Mouse (Mus musculus): ENCODE results near the gene Yjefn3.
A peak's percentile ranks its signal among the peaks of the same experiment; 100 is the strongest.

Gene Yjefn3

DNA sequence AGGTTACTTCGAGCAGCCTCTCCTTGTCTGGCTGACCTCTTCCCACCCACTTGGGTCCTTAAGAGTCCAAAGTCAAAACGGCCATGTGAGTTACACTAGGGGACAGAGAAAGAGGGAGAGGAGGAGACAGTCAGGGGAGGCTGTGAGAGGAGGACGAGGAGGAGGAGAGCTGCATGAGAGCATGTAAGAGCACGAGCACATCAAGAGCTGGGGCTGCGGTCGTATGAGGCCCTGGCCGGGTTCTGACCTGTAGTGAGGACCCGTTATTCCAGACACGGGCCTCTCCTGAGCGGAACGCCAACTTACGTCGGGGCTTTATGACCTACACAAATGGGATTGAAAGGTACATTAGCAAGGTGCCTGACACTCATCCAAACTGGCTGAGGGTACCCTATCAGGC lies 9.4 kb upstream of the Yjefn3 start:
- no peak for DNase-seq (ENCODE audit: extremely low read depth, low read depth)

DNA sequence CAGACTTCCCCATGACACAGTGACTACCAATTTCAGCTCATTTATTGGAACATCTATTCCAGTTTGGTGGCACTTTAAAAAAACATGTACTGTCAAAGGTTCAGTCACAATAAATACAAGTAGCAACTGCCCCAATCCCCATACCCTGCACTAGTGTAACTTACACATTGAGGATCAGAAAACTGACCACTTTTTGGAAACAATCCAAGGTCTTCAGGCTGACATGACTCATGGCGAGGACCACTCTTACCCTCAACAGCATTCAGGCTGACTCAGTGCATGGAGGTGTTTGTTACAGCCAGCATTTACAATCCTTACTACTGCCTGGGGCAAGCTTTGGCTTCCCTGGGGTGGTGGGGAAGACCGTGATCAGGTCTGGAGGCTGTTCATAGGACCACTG lies 4.6 kb upstream of the Yjefn3 start:
- no peak for DNase-seq (ENCODE audit: extremely low read depth, low read depth)

DNA sequence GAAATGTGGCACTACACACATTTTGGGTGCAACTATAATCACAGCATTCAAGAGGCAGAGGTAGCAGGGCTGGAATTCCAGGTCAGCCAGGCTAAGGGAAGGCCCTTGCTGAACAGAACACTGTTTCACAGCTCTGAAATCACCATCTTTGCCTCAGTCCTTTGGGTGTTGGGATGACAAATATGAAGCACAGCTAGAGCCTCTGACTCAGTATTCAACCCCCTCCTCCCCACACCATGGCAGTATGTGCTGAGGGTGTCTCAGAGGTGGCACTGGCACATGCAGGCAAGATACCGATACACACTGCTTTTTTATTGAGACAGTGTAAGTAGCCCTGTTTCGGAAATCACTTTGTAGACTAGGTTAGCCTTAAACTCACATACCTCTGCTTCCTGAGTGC lies 3.7 kb upstream of the Yjefn3 start:
- DNase-seq (ENCODE audit: extremely low read depth, low read depth): no peak

DNA sequence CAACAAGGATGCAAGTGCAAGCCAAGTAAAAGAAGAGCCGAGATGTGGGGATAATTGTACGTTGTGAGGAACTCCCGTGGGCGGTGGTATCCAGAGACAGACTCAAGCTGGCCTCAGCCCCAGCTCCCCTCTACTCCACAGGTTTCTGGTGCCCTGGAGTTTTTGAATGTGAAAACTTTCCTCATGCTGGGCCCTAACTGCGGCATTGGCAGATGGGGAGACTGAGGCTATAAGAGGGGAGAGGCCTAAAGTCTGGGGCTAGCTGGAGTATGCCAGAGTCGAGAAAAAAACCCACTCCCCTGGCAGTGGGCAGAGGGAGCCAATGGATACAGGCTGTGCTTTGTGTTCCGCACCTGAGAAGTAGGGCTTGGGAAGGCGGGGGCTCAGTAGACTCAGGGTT lies 1.6 kb upstream of the Yjefn3 start:
- DNase-seq (ENCODE audit: extremely low read depth, low read depth): no peak

DNA sequence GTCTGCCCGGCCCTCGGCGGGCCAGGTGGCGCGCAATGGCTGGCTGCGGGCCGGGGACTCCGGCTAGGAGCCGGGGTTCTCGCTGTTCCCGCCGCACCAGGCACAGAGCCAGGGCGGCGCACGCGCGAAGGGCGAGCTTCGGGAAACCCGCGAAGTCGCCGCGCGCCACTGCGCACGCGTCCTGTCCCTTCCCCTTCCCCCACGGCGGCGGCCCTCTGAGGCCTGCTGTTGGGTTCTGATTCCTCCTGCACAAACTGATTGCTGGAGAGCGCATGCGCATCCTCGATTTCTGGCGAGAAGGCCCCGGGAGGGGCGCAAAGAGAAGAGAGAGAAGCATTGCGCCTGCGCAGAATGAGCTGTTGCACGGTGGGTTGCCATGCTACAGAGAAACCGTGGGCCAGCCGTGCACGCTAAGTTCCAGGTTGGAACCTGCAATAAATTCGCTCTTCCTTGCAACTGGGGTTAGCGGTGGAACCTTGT lies 591 bp upstream of the Yjefn3 start:
- DNase-seq (ENCODE audit: extremely low read depth, low read depth): peak; percentile 97

DNA sequence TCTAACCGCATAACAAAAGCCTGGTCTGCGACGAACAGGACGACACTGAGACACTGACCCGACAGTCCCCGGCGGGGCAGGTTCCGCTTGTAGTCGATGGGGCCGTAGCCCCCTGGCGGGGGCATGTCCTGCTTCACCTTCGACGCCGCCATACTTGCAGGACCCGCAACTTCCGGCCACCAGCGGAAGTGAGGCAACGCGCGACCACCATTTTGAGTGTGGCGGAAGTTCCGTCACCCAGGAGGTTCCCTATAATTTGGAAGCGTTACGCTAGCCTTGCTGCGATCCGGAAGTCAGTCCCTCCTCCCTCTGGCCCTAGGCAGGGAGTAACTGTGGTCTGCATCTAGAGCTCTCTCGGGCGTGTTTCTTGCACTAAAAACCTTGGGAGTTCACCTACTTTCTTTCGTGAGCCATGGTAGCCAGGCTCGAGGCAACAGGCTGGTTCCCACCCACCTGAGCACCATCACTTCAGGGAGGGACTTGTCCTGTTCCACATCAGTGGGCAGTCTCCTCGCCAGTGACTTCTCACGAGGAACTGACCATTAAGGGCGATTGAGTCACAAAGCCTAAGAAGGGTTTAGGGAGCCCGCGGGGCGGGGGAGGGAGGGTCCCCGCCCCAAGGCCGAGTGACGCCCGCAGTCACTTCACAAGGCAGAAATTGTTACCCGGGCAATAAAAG lies 889 bp downstream of the Yjefn3 start:
- DNase-seq (ENCODE audit: extremely low read depth, low read depth): peak; percentile 92

DNA sequence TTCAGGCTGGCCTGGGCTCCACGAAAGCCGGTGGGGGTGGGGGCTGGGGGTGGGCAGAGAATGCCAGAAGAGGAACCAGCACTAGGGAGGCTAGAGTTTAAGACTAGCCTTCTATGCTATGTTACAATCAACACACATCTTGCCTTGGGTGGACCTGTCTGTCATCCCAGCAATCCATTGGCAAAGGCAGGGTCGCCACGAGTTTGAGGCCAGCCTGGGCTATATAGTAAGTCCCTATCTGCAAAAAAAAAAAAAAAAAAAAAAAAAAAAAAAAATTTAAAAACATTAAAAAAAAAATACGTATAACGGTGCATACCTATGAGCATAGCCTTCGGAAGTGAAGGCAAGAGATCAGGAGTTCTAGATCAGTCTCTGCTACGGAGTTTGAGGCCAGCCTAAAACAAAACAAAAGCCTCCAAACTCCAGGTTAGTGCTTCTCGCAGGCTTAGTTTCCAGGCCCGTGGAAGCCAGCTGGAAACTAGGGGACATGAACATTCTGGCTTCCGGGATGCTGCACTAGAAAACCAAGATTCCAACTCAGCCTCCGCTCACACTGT lies 1.5 kb downstream of the Yjefn3 start:
- peak; percentile 48 for DNase-seq (ENCODE audit: extremely low read depth, low read depth)

DNA sequence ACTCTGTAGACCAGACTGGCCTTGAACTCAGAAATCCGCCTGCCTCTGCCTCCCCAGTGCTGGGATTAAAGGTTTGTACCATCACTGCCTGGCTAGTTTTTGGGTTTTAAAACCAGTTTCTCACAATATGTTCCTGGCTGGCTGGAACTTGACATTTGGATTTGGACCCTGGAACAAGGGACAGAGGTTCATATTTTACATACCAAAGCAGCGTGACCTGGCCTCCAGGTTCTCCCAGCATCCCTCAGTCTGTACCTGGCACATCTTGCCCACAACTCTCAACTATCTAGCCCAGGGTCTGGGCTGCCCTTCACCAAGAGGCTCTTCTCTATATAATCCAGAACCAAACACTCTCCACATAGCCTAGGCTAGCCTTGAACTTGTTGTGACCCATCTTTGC lies 2.6 kb downstream of the Yjefn3 start:
- no peak for DNase-seq (ENCODE audit: extremely low read depth, low read depth)

DNA sequence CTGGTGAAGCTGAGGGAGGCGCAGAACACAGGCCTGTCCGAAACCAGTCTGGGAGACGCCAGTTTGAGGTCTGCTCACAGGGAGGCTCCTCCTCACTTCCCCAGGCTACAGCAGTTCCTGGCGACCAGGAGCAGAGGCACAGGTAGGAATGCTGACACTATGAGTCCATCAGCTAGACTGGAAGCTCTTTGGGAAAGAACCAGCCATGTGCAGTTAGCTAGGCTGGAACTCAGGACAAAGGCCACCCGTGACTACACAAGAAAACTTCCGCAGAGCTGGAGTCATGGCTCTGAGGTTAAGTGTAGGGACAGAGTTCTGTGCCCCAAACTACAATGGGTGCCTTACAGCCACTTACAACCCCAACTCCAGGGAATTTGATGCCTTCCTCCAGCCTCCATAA lies 4.7 kb downstream of the Yjefn3 start:
- DNase-seq (ENCODE audit: extremely low read depth, low read depth): no peak

DNA sequence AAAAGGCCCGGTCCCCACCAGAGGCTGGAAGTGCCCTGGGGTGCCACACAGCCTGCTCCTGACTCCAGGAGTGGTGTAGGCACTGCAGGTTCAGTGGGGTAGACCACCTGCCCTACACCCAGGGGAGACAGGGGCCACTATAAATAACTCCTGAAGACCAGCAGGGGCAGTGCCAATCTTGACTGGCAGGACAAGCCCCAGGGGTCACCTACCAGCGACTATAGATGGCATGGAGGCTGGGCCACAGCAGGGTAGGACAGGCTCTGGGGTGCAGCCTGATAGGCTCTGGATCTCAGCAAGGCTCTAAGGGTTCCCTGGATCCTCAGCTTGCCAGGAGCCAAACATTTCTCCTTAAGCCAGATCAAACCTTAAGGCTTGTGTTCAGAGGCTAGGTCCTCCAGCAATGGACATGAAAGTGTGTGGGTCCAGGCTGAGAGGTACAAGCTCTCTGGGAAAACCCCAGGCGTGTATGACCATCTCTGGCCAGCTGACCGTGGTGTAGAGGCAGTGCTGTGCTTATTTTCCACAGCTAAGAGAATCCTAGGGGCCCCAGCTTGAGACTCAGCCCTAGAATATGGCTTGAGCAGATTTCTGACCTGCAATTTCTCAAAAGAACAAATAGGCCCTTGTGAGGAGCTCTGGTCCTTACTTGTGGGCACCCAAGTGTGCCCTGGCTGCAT lies 6.6 kb downstream of the Yjefn3 start:
- no peak for DNase-seq (ENCODE audit: extremely low read depth, low read depth)

DNA sequence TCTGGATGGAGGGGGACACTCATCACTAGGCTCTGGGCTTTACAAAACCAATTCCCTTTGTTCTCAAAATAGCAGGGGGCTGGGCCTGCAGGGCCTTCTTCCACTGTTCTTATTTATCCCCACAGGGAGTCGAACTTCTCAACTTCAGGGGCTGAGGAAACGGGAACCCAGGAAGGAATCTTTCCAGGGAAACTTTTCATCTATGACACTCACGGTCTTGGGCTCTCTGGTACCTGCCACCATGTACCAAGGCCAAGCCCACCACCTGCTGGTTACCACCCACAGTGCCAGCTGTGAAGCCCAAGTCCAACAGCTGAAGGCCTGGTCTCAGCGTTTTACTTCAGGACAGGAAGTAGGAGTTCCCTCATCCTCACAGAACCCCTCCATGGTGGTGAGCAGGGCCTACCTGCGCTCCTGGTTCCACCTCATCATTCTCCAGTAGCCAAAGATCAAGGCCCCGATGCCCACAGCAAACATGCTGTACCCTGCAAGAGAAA lies 7.6 kb downstream of the Yjefn3 start:
- DNase-seq (ENCODE audit: extremely low read depth, low read depth): no peak

DNA sequence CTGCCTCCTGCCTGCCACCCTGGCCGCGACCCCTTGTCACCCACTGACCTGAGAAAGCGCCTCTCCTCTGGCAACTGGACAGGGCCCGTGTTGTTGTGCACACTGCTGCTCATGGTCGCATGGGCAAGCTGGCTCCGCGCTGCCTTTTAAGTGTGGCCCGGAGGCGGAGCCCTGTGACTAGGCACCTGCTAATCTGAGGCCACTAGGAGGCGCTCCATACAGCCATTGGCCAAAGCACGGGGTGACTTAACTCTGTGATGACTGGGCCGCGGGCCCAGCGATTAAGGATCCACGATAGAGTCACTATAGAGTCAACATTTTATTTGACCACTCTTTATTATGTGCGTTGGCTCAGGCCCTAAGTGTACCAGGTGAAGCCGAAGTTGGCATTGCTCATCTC lies 8.6 kb downstream of the Yjefn3 start:
- DNase-seq (ENCODE audit: extremely low read depth, low read depth): no peak

DNA sequence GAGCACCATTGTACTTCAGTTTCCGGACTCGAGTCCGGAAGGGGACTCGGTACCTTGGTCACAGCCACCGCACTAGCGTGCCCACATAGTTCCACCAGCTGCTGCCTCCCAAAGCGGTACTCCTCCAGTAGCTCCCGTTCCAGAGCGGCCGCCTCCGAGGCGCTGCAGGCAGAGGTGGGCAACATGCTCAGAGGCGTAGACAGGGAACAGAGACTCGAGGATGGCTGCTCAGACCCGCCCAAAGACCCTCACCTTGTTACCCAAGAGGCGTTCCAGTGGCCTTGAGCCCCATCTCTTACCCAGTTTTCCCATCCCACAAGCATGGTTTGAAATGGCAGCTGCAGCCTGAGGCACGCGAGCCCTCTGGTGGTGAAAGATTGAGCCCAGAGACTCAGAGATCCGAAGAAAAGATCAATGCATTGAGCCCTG lies 11.7 kb downstream of the Yjefn3 start:
- no peak for DNase-seq (ENCODE audit: extremely low read depth, low read depth)

DNA sequence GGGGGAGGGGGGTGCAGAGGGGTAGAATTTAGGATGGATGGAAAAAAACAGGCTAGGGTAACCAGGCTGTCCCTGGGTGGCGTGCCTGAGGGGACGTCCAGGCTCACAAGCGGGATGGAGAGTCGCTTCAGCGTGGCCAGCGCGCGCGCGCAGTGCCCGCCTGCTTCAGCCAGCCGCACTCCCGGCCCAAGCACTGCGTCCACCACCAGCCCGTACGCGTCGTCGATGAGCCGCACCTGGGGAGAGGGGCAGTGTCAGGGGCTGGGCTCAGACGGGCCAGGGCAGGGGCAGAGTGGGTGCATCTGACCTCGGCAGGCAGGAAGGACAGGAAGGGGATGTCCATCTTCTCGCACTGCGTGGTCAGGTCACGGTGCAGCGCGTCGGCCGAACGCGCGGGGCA lies 13.6 kb downstream of the Yjefn3 start:
- no peak for DNase-seq (ENCODE audit: extremely low read depth, low read depth)

DNA sequence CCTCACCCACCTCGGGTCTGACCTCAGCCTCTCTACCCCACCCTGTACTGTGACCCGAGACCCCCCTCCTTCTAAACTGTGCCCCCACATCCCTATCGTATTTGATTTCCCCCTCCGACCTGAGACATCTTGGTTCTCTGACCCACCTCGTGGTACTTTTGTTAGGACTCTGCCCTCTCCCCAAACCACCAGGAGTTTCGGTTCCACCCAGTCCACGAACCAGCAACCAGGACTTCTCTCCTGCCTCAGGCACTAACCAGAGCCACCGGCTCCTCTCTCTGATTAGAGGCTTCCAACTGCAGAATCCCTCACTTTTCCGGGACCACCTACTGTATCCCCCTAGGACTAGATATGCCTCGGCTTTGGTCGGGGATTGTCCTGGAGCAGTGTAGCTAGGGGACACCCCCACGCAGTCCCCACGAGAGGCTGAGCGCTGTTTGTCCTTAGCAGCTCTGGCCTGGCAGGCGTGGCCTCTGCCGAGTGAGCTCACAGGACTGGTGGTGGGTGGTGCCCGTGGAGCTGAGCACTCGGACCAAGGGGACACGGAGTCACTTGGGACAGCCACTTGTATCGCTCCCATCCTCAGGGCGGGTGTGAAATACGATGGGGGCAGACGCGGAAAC lies 14.2 kb downstream of the Yjefn3 start:
- DNase-seq (ENCODE audit: extremely low read depth, low read depth): no peak

DNA sequence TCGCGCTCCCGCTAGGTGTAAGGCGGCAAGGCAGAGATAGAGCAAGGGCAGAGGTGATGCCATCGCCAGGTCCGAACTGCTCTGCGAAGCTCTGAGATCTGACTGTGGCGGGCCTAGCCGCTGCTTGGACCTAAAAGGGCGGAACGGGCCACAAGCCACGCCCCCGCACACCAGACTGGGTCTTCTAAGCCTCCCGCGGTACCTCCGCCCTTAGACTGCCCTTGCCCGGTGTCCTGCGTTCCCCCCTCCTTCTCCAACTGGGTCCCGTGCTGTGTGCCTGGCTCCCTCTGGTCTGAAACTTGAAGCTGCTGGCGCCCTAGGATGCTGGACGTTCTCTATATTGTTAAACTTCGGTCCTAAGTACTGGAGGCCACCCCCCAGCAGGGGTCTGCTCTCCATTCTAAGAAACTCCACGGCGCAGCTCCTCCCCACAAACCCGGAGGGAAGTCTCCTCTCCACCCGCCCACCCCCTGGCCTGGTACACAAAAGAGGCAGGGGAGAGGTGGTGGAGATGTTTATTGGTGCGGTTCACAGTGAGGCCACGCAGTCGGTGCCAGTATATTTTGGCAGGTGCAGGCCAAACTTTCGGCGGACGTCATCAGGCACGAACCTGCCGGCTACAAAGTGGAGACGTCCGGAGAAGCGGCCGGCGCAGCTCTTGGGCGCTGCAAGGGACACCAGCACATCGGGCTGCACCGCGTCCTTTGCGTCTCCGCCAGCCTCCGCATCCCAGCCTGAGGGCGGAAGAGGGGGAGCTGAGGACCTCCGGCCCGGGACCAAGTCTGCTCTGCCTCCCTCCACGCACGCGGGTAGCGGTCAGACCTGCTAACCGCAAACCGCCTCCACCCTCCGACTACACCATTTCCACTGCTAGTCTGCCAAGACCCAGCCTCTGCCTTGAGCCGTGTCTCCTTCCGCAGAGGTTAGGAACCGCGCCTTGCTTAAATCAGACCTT lies 14.9 kb downstream of the Yjefn3 start, which contains the start of gene Cilp2:
Gene Cilp2 (minus strand): TSS at position 399 of the 955 bp plus-strand sequence.
- no peak for DNase-seq (ENCODE audit: extremely low read depth, low read depth)

DNA sequence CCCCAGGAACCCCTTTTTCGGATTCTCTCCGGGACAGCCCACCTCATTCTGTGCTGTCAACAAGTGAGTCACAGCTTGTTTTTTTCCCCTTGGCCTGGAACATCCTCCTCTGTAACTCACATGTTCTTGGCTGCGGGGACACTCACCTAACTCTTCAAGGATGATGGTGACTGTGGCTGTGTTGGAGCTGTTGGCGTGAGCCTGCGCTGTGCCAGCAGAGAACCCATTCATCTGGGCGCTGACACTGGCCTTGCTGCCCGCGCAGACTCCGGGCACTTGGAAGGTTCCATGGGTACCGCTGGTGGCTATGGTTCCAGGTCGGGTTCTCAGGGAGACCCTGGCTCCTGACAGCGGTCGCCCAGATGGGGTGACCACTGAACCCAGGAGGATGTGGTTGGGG lies 18.4 kb downstream of the Yjefn3 start:
- DNase-seq (ENCODE audit: extremely low read depth, low read depth): no peak

DNA sequence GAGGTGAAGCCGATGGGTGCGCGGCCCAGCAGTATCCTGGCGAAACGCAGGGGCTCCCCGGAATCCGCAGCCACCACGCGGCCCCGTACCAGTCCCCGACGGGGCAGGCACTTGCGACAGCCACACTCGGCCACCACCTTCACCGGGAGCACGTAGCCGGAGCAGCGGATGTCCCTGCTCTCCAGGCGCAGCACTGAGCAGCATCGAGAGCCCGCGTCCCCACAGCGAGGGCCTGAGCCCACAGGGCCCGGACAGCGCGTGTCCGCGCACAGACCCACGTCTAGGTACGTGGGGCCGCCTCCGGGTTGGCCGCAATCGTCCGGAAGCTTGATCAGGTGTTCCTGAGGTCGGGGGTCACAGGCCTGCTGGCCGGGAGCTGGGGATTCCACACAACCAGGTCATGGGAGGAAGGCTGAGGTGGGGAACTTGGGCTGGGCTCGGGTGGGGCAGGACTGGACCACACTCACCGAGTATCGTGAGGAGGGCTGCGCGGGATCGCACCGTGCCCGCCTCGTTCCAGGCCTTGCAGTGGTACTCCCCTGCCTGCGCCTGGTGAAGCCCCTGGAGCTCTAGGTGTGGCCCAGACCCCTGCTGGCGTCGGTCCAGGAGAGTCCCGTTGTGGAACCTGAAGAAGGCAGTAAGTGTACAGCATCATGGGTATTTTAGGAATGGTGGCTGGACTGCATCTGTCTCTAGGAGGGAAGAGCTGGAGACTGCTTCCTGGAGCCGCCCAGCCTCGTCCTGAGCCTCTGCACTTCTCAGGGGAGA lies 19.5 kb downstream of the Yjefn3 start:
- no peak for DNase-seq (ENCODE audit: extremely low read depth, low read depth)

DNA sequence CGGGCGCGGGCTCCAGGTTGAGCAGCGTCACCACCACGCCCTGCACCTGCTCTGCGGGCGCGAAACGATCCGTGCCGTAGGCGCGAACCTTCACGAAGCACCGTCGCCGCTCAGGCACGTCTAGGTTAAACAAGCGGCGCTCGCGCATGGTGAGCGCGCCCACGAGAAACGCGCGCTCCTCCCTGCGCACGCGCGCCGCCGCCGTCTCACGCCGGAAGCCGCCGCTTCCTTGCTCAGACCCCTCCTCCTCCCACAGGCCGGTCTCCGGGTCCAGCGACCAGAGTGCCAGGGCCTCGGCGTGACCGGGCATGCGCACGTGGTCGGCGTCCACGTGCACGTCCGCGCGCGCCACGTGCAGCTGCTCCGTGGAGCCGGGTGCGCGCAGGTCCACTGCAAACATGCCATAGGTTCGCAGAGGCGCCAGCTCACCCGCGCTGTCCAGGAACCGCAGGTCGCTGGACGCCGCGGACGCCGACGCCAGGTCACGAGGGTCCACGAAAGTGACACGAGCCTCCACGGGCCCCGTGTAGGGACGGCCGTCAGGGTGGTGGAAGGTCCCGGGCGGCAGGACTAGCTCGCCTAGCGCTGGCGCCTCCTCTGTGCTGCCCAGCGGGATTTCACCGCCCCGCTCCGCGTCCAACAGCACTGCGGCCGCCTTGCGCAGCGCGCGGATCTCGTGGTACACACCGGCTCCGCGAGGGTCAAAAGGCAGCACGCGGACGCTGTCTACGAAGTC lies 20.3 kb downstream of the Yjefn3 start:
- DNase-seq (ENCODE audit: extremely low read depth, low read depth): no peak

All from MEL-GATA-1-ER (cell line).